Mouse (Mus musculus): ENCODE measurements at regions not wholly inside any gene's neighbourhood (a gene's known extent, or its start where the extent isn't known, plus 50 kb on each side); places are given as distances from the start of the nearest gene placed in this dataset.

GRCm38 (mm10) chr16:70935959-70936358 is 622.2 kb downstream of the Gbe1 start:
- H3K9me3 ChIP-seq (replicated peaks; ENCODE audit: low read length) = peaks cover 34% of the 10 kb centered on the region
- H3K27me3 ChIP-seq (replicated peaks) = no peaks in the 10 kb centered on the region
- H3K9ac ChIP-seq (ENCODE audit: insufficient read depth, low read depth) = no peak overlapping the region
- no peaks in the 10 kb centered on the region for H3K36me3 ChIP-seq (replicated peaks in 1 of 2; ENCODE audit: control insufficient read depth in 1 of 2, insufficient read depth in 1 of 2, low read length in 1 of 2)
- in situ Hi-C loops (cut with MboI; ENCODE audit: low pct_ligation_motif_present, low pct_unique_long_range_greater_than_20kb, low sequenced_read_pairs) = no loop called here
- H3K79me2 ChIP-seq (replicated peaks; ENCODE audit: control insufficient read depth, extremely low read depth, insufficient read depth, poor library complexity, severe bottlenecking) = no peaks in the 10 kb centered on the region
- TF ChIP-seq SMC3 (IDR thresholded peaks at IDR 0.05; ENCODE audit: low read depth, low read length) = no peak
- no peak for TF ChIP-seq RCOR1 (conservative IDR thresholded peaks at IDR 0.05; ENCODE audit: low read depth, low read length)
- no peak for TF ChIP-seq NELFE (IDR thresholded peaks at IDR 0.05; ENCODE audit: low read depth, low read length)
- TF ChIP-seq MYC (IDR thresholded peaks at IDR 0.05; ENCODE audit: low read depth, low read length) = no peak
- TF ChIP-seq KAT2A (IDR thresholded peaks at IDR 0.05; ENCODE audit: insufficient replicate concordance, low read length) = no peak
- TF ChIP-seq POLR2A (IDR thresholded peaks at IDR 0.05; ENCODE audit: low read depth, low read length) = no peak
- no peak for TF ChIP-seq JUN (IDR thresholded peaks at IDR 0.05; ENCODE audit: insufficient read depth, low read depth, low read length)
- TF ChIP-seq MAFK (IDR thresholded peaks at IDR 0.05; ENCODE audit: insufficient replicate concordance, low read length) = no peak
- no peak for TF ChIP-seq POLR2AphosphoS2 (IDR thresholded peaks at IDR 0.05; ENCODE audit: low read depth, low read length)
- no peak for TF ChIP-seq MXI1 (IDR thresholded peaks at IDR 0.05; ENCODE audit: low read depth, low read length)
- TF ChIP-seq CHD2 (IDR thresholded peaks at IDR 0.05; ENCODE audit: low read length) = no peak
- no peak for TF ChIP-seq E2F4 (IDR thresholded peaks at IDR 0.05; ENCODE audit: insufficient replicate concordance, low read depth, low read length)
- no peak for TF ChIP-seq CTCF (conservative IDR thresholded peaks at IDR 0.05 in 1 of 2, IDR thresholded peaks at IDR 0.05 in 1 of 2; ENCODE audit: low read depth in 2 of 2, low read length in 2 of 2)
- no peak for TF ChIP-seq USF1 (IDR thresholded peaks at IDR 0.05; ENCODE audit: low read depth, low read length)
- TF ChIP-seq CHD1 (IDR thresholded peaks at IDR 0.05; ENCODE audit: low read depth, low read length) = no peak
- TF ChIP-seq TCF12 (IDR thresholded peaks at IDR 0.05; ENCODE audit: low read depth, low read length) = no peak
- no peak for TF ChIP-seq USF2 (conservative IDR thresholded peaks at IDR 0.05; ENCODE audit: low read depth, low read length)
- TF ChIP-seq GABPA (IDR thresholded peaks at IDR 0.05; ENCODE audit: insufficient replicate concordance, low read depth, low read length) = no peak
- TF ChIP-seq JUND (conservative IDR thresholded peaks at IDR 0.05; ENCODE audit: low read depth, low read length) = no peak
- TF ChIP-seq RAD21 (IDR thresholded peaks at IDR 0.05; ENCODE audit: low read depth, low read length) = no peak
- no peaks in the 10 kb centered on the region for H3K4me1 ChIP-seq (ENCODE audit: control insufficient read depth in 1 of 2, insufficient read depth in 2 of 2)
- H3K27ac ChIP-seq (ENCODE audit: insufficient read depth, low read depth) = no peak overlapping the region
- no peak overlapping the region for H3K4me3 ChIP-seq (replicated peaks in 1 of 3; ENCODE audit: low read depth in 2 of 3, low read length in 2 of 3, poor library complexity in 1 of 3)
- dilution Hi-C loops (cut with MboI; ENCODE audit: extremely low pct_ligation_motif_present, extremely low pct_unique_long_range_greater_than_20kb, low sequenced_read_pairs) = no loop called here
- no peak overlapping the region for H3K4me2 ChIP-seq (ENCODE audit: insufficient read depth, low read depth, poor library complexity, severe bottlenecking)
- no peak for DNase-seq (ENCODE audit: extremely low read depth)

GRCm38 (mm10) chr16:70952937-70953336 is 639.2 kb downstream of the Gbe1 start:
- H3K27me3 ChIP-seq (replicated peaks) = no peaks in the 10 kb centered on the region
- dilution Hi-C loops (cut with MboI; ENCODE audit: extremely low pct_ligation_motif_present, extremely low pct_unique_long_range_greater_than_20kb, low sequenced_read_pairs) (no loop called here), in situ Hi-C loops (cut with MboI; ENCODE audit: low pct_ligation_motif_present, low pct_unique_long_range_greater_than_20kb, low sequenced_read_pairs) (no loop called here)
- peaks cover 70% of the 10 kb centered on the region for H3K9me3 ChIP-seq (replicated peaks; ENCODE audit: low read length)
- no peaks in the 10 kb centered on the region for H3K79me2 ChIP-seq (replicated peaks; ENCODE audit: control insufficient read depth, extremely low read depth, insufficient read depth, poor library complexity, severe bottlenecking)
- no peaks in the 10 kb centered on the region for H3K4me1 ChIP-seq (ENCODE audit: control insufficient read depth in 1 of 2, insufficient read depth in 2 of 2)
- H3K36me3 ChIP-seq (replicated peaks in 1 of 2; ENCODE audit: control insufficient read depth in 1 of 2, insufficient read depth in 1 of 2, low read length in 1 of 2) = no peaks in the 10 kb centered on the region
- no peak overlapping the region for H3K27ac ChIP-seq (ENCODE audit: insufficient read depth, low read depth)
- DNase-seq (ENCODE audit: extremely low read depth) = no peak
- no peak overlapping the region for H3K4me2 ChIP-seq (ENCODE audit: insufficient read depth, low read depth, poor library complexity, severe bottlenecking)
- no peak for TF ChIP-seq KAT2A (IDR thresholded peaks at IDR 0.05; ENCODE audit: insufficient replicate concordance, low read length)
- TF ChIP-seq MXI1 (IDR thresholded peaks at IDR 0.05; ENCODE audit: low read depth, low read length) = no peak
- TF ChIP-seq CHD1 (IDR thresholded peaks at IDR 0.05; ENCODE audit: low read depth, low read length) = no peak
- TF ChIP-seq TCF12 (IDR thresholded peaks at IDR 0.05; ENCODE audit: low read depth, low read length) = no peak
- TF ChIP-seq CHD2 (IDR thresholded peaks at IDR 0.05; ENCODE audit: low read length) = no peak
- no peak for TF ChIP-seq POLR2AphosphoS2 (IDR thresholded peaks at IDR 0.05; ENCODE audit: low read depth, low read length)
- no peak for TF ChIP-seq CTCF (conservative IDR thresholded peaks at IDR 0.05 in 1 of 2, IDR thresholded peaks at IDR 0.05 in 1 of 2; ENCODE audit: low read depth in 2 of 2, low read length in 2 of 2)
- TF ChIP-seq JUN (IDR thresholded peaks at IDR 0.05; ENCODE audit: insufficient read depth, low read depth, low read length) = no peak
- TF ChIP-seq PAX5 (IDR thresholded peaks at IDR 0.05; ENCODE audit: low read length) = no peak
- TF ChIP-seq JUND (conservative IDR thresholded peaks at IDR 0.05; ENCODE audit: low read depth, low read length) = no peak
- TF ChIP-seq ZNF384 (IDR thresholded peaks at IDR 0.05; ENCODE audit: low read depth, low read length) = no peak
- no peak for TF ChIP-seq ZMIZ1 (IDR thresholded peaks at IDR 0.05; ENCODE audit: low read depth, low read length)
- TF ChIP-seq MAX (IDR thresholded peaks at IDR 0.05; ENCODE audit: low read length) = no peak
- no peak for TF ChIP-seq E2F4 (IDR thresholded peaks at IDR 0.05; ENCODE audit: insufficient replicate concordance, low read depth, low read length)
- TF ChIP-seq ETS1 (conservative IDR thresholded peaks at IDR 0.05; ENCODE audit: low read depth, low read length) = no peak
- no peak for TF ChIP-seq TBP (conservative IDR thresholded peaks at IDR 0.05; ENCODE audit: low read depth, low read length)
- TF ChIP-seq USF2 (conservative IDR thresholded peaks at IDR 0.05; ENCODE audit: low read depth, low read length) = no peak
- no peak for TF ChIP-seq UBTF (IDR thresholded peaks at IDR 0.05; ENCODE audit: low read depth, low read length)
- no peak for TF ChIP-seq SIN3A (IDR thresholded peaks at IDR 0.05; ENCODE audit: low read length)
- TF ChIP-seq ZC3H11A (IDR thresholded peaks at IDR 0.05; ENCODE audit: low read depth, low read length) = no peak
- H3K4me3 ChIP-seq (replicated peaks in 1 of 3; ENCODE audit: low read depth in 2 of 3, low read length in 2 of 3, poor library complexity in 1 of 3) = no peak overlapping the region
- H3K9ac ChIP-seq (ENCODE audit: insufficient read depth, low read depth) = no peak overlapping the region
